Mouse (Mus musculus) hindbrain, embryonic 16.5 days (tissue): Measurements from ENCODE around the gene Ung. TPM values are rescaled to one million over a fixed set of nuclear protein-coding genes. Genes with fewer than 3 reads are reported as not detected.
A peak's percentile ranks its signal among the peaks of the same experiment; 100 is the strongest.

Experiments used
- ATAC-seq: fragments of 200-750 bp; cut with Nextera tagmentation; 2 replicates; pipeline ENCODE4 v1.8.0; 2017; ENCODE audit warnings: moderate TSS enrichment, moderate library complexity
- H3K27ac ChIP-seq: fragments of 300-500 bp; sonication (generic); 2 replicates; pipeline ENCODE4 v1.5.1; 2014; ENCODE audit warnings: low read depth, mild to moderate bottlenecking, control low read depth, low read length, moderate library complexity
- H3K27me3 ChIP-seq: fragments of 300-500 bp; sonication (generic); replicated peaks from 2 replicates; pipeline ENCODE4 v1.6.1; 2014; ENCODE audit warnings: low read length; ENCODE audit not compliant: control insufficient read depth, insufficient read depth
- H3K36me3 ChIP-seq: fragments of 300-500 bp; sonication (generic); 2 replicates; pipeline ENCODE4 v1.6.1; 2014; ENCODE audit warnings: mild to moderate bottlenecking, low read length, moderate library complexity, mixed read lengths; ENCODE audit not compliant: control insufficient read depth, insufficient read depth
- H3K4me1 ChIP-seq: fragments of 300-500 bp; sonication (generic); 2 replicates; pipeline ENCODE4 v1.6.1; 2014; ENCODE audit warnings: low read depth, low read length; ENCODE audit not compliant: control insufficient read depth, insufficient read depth
- H3K4me2 ChIP-seq: fragments of 300-500 bp; sonication (generic); 2 replicates; pipeline ENCODE4 v1.6.1; 2014; ENCODE audit warnings: mild to moderate bottlenecking, low read length, control low read depth, moderate library complexity
- H3K4me3 ChIP-seq: fragments of 300-500 bp; sonication (generic); 2 replicates; pipeline ENCODE4 v1.5.1; 2014; ENCODE audit warnings: mild to moderate bottlenecking, low read length, control low read depth, moderate library complexity
- H3K9ac ChIP-seq: fragments of 300-500 bp; sonication (generic); 2 replicates; pipeline ENCODE4 v1.6.1; 2014; ENCODE audit warnings: low read depth, mild to moderate bottlenecking, control low read depth, low read length, moderate library complexity
- H3K9me3 ChIP-seq: fragments of 300-500 bp; sonication (generic); 2 replicates; pipeline ENCODE4 v1.6.1; 2014; ENCODE audit warnings: mild to moderate bottlenecking, low read length, moderate library complexity; ENCODE audit not compliant: control insufficient read depth
- WGBS: fragments of 180-500 bp; shearing (Covaris S2); extraction: QIAGEN DNeasy Blood & Tissue Kit; methylation state at CpG from one replicate; pipeline ENCODE4 v1.1.7; 2014; 5-methylcytosine and 5-hydroxymethylcytosine counted together
- polyA plus RNA-seq: library from polyadenylated mRNA; unstranded; fragments of >200 nt; fragmentation: Nextera tagmentation; extraction: Ambion mirVana; gene quantifications from 2 replicates; pipeline ENCODE4 v1.2.1, GENCODE M21; 2015

Ung gene
- polyA plus RNA-seq, 1 experiment from 2014 or later = 12.1 TPM

DNA sequence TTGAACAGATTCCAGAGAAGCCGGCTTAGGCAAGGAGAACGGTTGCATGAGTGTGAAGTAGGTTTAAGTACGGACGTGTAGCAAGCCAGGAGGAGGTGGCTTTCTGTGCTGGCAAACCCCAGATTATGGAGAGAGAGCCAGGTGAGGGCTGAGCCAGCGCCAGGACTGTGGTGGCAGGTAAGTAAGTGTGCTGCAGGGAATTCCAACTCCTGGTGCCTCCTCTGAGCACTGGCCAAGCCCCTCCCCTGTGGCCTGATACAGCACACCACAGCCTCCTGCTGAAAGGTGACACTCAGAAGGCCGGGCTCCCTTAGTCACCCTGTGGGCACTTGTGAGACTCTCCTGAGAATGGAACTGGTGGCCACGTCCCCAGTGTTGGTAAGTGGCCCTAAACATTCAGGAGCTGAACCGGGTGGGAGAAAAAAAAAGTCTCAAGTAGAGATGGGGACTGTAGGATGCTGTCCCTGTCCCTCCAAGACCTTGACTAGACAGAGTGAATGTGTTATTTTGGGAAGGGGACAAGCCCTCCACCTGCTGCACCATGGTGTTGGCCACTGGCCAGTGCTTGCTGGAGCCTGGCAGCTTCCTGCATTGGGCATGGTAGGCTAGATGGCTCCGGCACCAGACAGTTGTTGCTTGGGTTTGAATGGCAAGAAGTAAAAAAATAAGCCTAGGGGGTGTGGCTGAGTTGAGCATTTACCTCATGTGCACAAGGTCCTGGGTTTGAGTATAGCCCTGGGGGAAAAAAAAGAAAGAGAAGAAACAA, 25.2 kb downstream of the Ung start:
- Histone ChIP-seq H3K4me3 (no peak overlapping the region), H3K27me3 (no peaks in the 10 kb centered on the region), H3K36me3 (no peaks in the 10 kb centered on the region), H3K27ac (no peak overlapping the region), H3K4me2 (no peak overlapping the region), H3K4me1 (no peaks in the 10 kb centered on the region), H3K9me3 (no peaks in the 10 kb centered on the region), H3K9ac (no peak overlapping the region)
- WGBS = 67% methylated on average over 9 of the region's 9 CpGs
- ATAC-seq = no peak

DNA sequence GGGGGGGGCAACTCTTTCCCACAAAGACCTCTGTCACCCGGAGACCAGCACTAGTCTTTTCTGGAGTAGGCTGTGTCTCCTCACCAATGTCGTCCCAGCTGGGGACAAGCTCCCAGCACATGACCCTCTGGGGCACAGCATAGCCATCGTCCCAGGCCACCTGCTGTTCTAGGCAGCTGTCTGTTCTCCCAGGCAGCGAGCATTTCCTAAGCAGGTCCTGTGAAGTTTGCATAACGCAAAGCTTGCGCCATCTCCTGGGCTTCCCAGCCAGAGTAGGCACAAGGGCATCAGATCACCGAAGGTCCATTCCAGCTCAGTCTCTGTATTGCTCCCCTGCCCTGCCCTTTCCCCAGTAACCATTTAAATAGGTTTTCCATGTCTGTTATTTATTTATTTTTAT, 27.1 kb downstream of the Ung start:
- WGBS = 49% methylated on average over 7 of the region's 7 CpGs
- Histone ChIP-seq H3K27me3 (no peaks in the 10 kb centered on the region), H3K4me2 (no peak overlapping the region), H3K4me1 (no peaks in the 10 kb centered on the region), H3K36me3 (no peaks in the 10 kb centered on the region), H3K9ac (no peak overlapping the region), H3K4me3 (no peak overlapping the region), H3K27ac (no peak overlapping the region), H3K9me3 (no peaks in the 10 kb centered on the region)
- ATAC-seq = no peak

DNA sequence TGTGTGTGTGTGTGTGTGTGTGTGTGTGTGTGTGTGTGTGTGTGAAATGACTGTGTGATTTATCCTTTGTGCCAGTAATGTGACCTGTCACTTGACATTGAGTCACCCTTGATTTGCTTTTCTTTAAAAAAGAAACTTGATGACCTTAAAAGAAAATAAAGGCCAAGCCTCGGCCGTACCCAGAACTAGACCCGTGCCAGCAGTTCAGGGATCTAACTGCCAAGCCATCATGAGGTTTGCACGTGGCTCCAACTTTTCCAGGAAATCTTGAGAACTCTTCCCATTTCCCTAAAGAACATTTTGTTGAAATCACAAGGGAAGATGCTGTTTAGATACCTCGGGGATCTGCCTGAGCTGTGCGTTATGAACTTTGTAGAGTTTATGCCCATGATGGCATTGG, 31.2 kb downstream of the Ung start:
- WGBS = 86% methylated on average over 6 of the region's 6 CpGs
- no peak overlapping the region for H3K27ac ChIP-seq
- no peak overlapping the region for H3K9ac ChIP-seq
- no peak overlapping the region for H3K4me3 ChIP-seq
- H3K4me1 ChIP-seq = no peaks in the 10 kb centered on the region
- H3K9me3 ChIP-seq = no peaks in the 10 kb centered on the region
- no peak for ATAC-seq
- H3K4me2 ChIP-seq = no peak overlapping the region
- H3K27me3 ChIP-seq = no peaks in the 10 kb centered on the region
- no peaks in the 10 kb centered on the region for H3K36me3 ChIP-seq

DNA sequence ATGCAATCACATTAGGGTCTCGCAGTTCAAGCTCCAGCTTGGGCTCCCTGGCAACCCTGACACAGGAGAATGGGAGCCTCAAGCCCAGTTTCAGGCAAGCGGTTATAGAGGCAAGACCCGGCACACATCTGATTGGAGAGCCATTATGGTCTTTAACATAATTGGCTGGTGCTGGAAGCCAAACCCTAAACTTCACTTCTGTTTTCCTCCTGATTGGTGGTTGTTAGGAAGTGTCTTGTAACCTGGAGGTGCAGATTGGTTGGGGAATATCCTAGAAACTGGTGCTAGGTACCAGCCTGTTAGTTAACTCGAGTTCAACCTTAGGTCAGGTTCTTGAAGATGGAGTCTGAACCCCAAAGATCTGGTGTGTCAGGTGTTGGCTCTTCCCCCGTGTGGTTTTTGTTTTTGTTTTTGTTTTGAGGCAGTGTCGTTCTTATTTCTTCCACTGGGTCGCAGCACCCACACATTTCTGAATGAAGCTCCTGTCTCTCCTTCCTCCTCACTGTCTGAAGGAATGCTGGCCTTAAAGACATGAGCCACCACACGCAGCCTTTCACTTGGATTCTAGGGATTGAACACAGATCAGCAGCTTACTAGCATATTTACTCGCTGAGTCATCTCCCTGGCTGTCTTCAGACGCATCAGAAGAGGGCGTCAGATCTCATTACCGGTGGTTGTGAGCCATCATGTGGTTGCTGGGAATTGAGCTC, 32.1 kb downstream of the Ung start:
- Histone ChIP-seq H3K9me3 (no peaks in the 10 kb centered on the region), H3K4me2 (no peak overlapping the region), H3K4me1 (no peaks in the 10 kb centered on the region), H3K36me3 (no peaks in the 10 kb centered on the region), H3K27me3 (no peaks in the 10 kb centered on the region), H3K27ac (no peak overlapping the region), H3K9ac (no peak overlapping the region), H3K4me3 (no peak overlapping the region)
- WGBS = 56% methylated on average over 12 of the region's 12 CpGs
- ATAC-seq = no peak

DNA sequence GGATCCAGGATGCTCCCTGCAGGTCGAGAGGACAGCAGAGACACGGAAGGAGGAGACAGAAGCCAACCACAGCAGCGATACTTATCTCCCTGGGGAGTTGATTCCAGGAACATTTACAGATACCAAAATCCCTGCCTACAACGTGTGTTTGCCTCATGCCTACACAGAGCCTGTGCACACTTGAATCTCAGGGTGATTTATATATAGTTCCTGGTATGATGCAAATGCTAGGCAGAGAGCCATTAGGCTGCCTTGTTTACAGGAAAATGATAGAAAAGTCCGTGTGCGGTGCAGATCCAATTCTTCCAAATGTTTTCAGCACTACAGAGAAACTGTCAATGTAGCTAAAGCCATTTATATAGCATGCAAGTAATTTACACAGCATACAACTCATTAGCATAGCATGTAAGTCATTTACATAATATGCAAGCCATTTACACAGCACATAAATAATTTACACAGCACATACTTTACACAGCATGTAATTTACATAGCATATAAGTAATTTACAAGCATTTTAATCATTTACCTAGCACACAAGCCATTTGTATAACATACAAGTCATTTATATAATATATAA, 33.0 kb downstream of the Ung start:
- H3K9ac ChIP-seq = no peak overlapping the region
- no peaks in the 10 kb centered on the region for H3K4me1 ChIP-seq
- no peak overlapping the region for H3K27ac ChIP-seq
- no peak for ATAC-seq
- H3K4me2 ChIP-seq = no peak overlapping the region
- no peaks in the 10 kb centered on the region for H3K36me3 ChIP-seq
- H3K27me3 ChIP-seq = no peaks in the 10 kb centered on the region
- H3K4me3 ChIP-seq = no peak overlapping the region
- no peaks in the 10 kb centered on the region for H3K9me3 ChIP-seq
- WGBS = 62% methylated on average over 6 of the region's 6 CpGs

DNA sequence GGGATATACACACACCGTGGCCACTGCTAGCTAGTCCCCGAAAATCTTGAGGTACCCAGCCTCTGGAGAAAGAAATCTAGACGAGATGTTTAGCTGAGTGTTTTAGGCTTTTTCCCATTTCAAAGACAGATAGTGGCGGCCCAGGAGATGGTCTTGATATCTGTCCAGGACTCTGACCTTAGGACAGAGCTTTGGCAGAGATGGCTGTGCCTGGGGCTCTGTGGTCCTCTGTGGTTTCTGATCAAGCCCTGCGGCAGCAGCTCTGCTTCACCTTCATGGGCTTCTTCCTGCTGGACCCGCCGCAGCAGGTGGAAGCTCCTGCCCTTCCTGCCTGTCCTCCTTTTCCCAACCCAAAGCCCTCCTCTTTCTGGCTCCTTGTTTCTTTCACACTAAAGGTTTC, 40.2 kb downstream of the Ung start:
- Histone ChIP-seq H3K9me3 (no peaks in the 10 kb centered on the region), H3K27me3 (peaks cover 3% of the 10 kb centered on the region), H3K4me1 (no peaks in the 10 kb centered on the region), H3K4me3 (no peak overlapping the region), H3K9ac (no peak overlapping the region), H3K27ac (no peak overlapping the region), H3K4me2 (no peak overlapping the region), H3K36me3 (no peaks in the 10 kb centered on the region)
- 88% methylated on average over 7 of the region's 7 CpGs for whole genome bisulfite sequencing
- ATAC-seq = no peak

DNA sequence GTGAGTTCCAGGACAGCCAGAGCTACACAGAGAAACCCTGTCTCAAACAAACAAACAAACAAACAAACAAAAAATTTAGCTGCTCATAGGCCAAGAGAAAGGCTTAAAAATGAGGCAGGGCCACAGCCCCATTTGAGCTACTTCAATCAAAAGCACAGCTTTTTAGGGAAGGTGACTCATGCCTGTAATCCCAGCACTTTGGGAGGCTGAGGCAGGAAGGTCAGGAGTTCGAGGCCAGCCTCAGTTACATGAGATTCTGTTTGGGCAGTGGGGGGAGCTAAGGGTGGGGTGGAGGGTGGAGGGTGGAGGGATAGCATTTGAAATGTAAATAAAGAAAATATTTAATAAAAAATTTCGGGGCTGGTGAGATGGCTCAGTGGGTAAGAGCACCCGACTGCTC, 42.8 kb downstream of the Ung start:
- Histone ChIP-seq H3K36me3 (no peaks in the 10 kb centered on the region), H3K27ac (no peak overlapping the region), H3K4me3 (no peak overlapping the region), H3K4me1 (peaks cover 8% of the 10 kb centered on the region), H3K4me2 (no peak overlapping the region), H3K27me3 (peaks cover 7% of the 10 kb centered on the region), H3K9me3 (no peaks in the 10 kb centered on the region), H3K9ac (no peak overlapping the region)
- no peak for ATAC-seq
- WGBS = 92% methylated on average over 3 of the region's 3 CpGs

DNA sequence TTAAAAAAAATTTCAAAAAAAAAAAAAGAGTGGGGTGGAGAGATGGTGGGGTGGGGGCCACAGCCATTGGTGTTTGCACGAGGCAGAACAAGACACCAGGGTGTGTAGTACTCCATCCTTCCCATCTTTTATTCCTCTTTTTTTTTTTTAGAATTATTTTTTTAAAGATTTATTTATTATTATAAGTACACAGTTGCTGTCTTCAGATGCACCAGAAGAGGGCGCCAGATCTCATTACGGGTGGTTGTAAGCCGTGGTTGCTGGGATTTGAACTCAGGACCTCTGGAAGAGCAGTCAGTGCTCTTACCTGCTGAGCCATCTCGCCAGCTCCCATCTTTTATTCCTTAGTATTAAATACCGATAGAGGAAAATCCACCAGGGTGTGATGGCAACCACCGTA, 43.3 kb downstream of the Ung start:
- no peaks in the 10 kb centered on the region for H3K36me3 ChIP-seq
- 79% methylated on average over 7 of the region's 7 CpGs for WGBS
- H3K4me2 ChIP-seq = no peak overlapping the region
- H3K27ac ChIP-seq = no peak overlapping the region
- no peak for ATAC-seq
- no peak overlapping the region for H3K9ac ChIP-seq
- peaks cover 7% of the 10 kb centered on the region for H3K27me3 ChIP-seq
- no peak overlapping the region for H3K4me3 ChIP-seq
- no peaks in the 10 kb centered on the region for H3K9me3 ChIP-seq
- peaks cover 8% of the 10 kb centered on the region for H3K4me1 ChIP-seq

DNA sequence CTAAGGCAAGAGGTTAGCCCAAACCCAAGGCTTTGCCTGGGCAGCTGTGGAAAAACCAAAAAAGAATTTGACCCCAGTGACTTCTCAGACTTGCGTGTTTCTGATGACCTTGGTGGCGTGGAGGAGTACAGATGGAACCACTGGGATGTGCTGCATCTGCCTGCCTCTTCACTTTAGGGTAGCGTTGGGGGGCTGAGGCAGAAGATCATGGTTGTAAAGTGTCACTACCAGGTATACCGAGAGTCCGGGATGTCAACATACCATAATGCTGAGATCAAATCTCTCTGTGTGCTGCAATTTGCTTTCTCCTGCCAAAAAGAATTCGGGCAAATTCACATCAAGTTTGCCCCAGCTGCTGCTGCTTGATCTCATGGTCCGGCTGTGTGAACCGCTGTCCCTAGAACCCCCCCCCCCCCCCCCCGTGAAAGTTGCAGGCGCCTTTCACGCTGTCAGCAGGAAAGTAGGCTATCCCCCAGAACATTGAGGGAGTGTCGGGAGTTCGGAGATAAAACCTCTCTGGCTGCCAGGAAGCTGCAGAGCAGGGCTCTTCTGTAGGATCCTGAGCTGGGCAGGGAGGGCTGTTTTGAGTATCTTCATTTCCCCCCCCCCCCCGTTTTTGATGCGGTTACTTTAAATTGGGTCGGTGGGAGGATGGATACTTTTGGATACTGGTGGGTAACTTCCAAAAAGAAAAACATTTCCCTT, 43.8 kb downstream of the Ung start:
- 37% methylated on average over 14 of the region's 16 CpGs for WGBS
- H3K27ac ChIP-seq = no peak overlapping the region
- peak overlapping the region; percentile 10; the same call in 1 of the 2 replicates for H3K4me2 ChIP-seq
- no peak for ATAC-seq
- H3K4me1 ChIP-seq = peaks cover 8% of the 10 kb centered on the region
- no peak overlapping the region for H3K9ac ChIP-seq
- H3K9me3 ChIP-seq = no peaks in the 10 kb centered on the region
- peaks cover 7% of the 10 kb centered on the region for H3K27me3 ChIP-seq
- no peaks in the 10 kb centered on the region for H3K36me3 ChIP-seq
- no peak overlapping the region for H3K4me3 ChIP-seq
